Mouse (Mus musculus) v-Abl transformed pro-B cells (cell line): ENCODE data around the gene Msl3.

Source experiments
- in situ Hi-C, 2 experiments: fragments of 400-800 bp; cut with MboI; formaldehyde crosslinking; loops; one replicate each; pipeline ENCODE4 v1.15.1; 2025; ENCODE audit not compliant: unreplicated experiment in 2 of 2

Msl3 gene

GRCm38 (mm10) chrX:168673525-168674406 lies at the start of gene Msl3:
Msl3 (minus strand) TSS chrX:168673898.
- in situ Hi-C loops: loop anchor here (25.0 kb wide), 3 partner anchors 364 to 1386 kb away; partner anchors contain the start of gene Prps2 (in 1 of the 2)

- in situ Hi-C loops: loop anchor here (5.0 to 10.0 kb wide), 2 partner anchors 214 to 217 kb away; no protein-coding TSS in a partner anchor
These were observed 44.3 kb upstream of the Msl3 start for GRCm38 (mm10) chrX:168717969-168718368.

GRCm38 (mm10) chrX:168674407-168674962 lies 787 bp upstream of the Msl3 start:
- in situ Hi-C loops: loop anchor here (25.0 kb wide), 3 partner anchors 363 to 1387 kb away; partner anchors contain the start of gene Prps2 (in 1 of the 2)

GRCm38 (mm10) chrX:168672913-168673524 lies 679 bp downstream of the Msl3 start:
- in situ Hi-C loops: loop anchor here (25.0 kb wide), 3 partner anchors 364 to 1386 kb away; partner anchors contain the start of gene Prps2 (in 1 of the 2)

GRCm38 (mm10) chrX:168672425-168672824 lies 1.3 kb downstream of the Msl3 start:
- in situ Hi-C loops: loop anchor here (25.0 kb wide), 3 partner anchors 365 to 1385 kb away; partner anchors contain the start of gene Prps2 (in 1 of the 2)

GRCm38 (mm10) chrX:168663982-168664689 lies 9.6 kb downstream of the Msl3 start:
- in situ Hi-C loops: loop anchor here (5.0 to 25.0 kb wide), 4 partner anchors 273 to 1377 kb away; partner anchors contain the start of gene Prps2 (in 1 of the 2)

- in situ Hi-C loops: loop anchor here (5.0 to 25.0 kb wide), 4 partner anchors 277 to 1373 kb away; partner anchors contain the start of gene Prps2 (in 1 of the 2)
These were observed 13.5 kb downstream of the Msl3 start for GRCm38 (mm10) chrX:168660236-168660635.

- in situ Hi-C loops: loop anchor here (5.0 to 25.0 kb wide), 5 partner anchors 275 to 1373 kb away; partner anchors contain the start of gene Prps2 (in 1 of the 2)
These were observed 13.9 kb downstream of the Msl3 start for GRCm38 (mm10) chrX:168659803-168660202.

- in situ Hi-C loops: loop anchor here (10.0 to 25.0 kb wide), 4 partner anchors 276 to 1372 kb away; partner anchors contain the start of gene Prps2 (in 1 of the 2)
These were observed 14.4 kb downstream of the Msl3 start for GRCm38 (mm10) chrX:168659275-168659674.

GRCm38 (mm10) chrX:168657795-168658194 lies 15.9 kb downstream of the Msl3 start:
- in situ Hi-C loops: loop anchor here (10.0 to 25.0 kb wide), 4 partner anchors 277 to 1370 kb away; partner anchors contain the start of gene Prps2 (in 1 of the 2)

GRCm38 (mm10) chrX:168649336-168649735 lies 24.4 kb downstream of the Msl3 start:
- in situ Hi-C loops: loop anchor here (10.0 to 25.0 kb wide), 3 partner anchors 237 to 1365 kb away; no protein-coding TSS in a partner anchor

GRCm38 (mm10) chrX:168647746-168648145 lies 26.0 kb downstream of the Msl3 start:
- in situ Hi-C loops: loop anchor here (10.0 to 25.0 kb wide), 3 partner anchors 235 to 1363 kb away; no protein-coding TSS in a partner anchor

GRCm38 (mm10) chrX:168643451-168643850 lies 30.2 kb downstream of the Msl3 start:
- in situ Hi-C loops: loop anchor here (10.0 to 25.0 kb wide), 3 partner anchors 231 to 1359 kb away; no protein-coding TSS in a partner anchor

GRCm38 (mm10) chrX:168639556-168640356 lies 33.9 kb downstream of the Msl3 start:
- in situ Hi-C loops: loop anchor here (10.0 to 25.0 kb wide), 4 partner anchors 227 to 1355 kb away; no protein-coding TSS in a partner anchor
